Mouse (Mus musculus) neutrophil, adult 65 days (primary cell): ENCODE measurements around the gene Dlgap1. TPM values are rescaled to one million over a fixed set of nuclear protein-coding genes. Genes with fewer than 3 reads are reported as not detected.

ENCODE experiments used
- total RNA-seq: library from RNA; stranded (reverse); gene quantifications from 2 replicates; pipeline ENCODE4 v1.2.4, GENCODE M21; 2023

Gene Dlgap1
- total RNA-seq = 0.20 TPM in 1 of 2 replicates, not detected in the other

GRCm38 (mm10) chr17:69969021-69969815 is at the start of gene Dlgap1:
TSS of gene Dlgap1 (plus strand) at chr17:69969073.

GRCm38 (mm10) chr17:70853436-70853905 is 884.6 kb downstream of the Dlgap1 start, which contains the start of gene Tgif1:
TSS of gene Tgif1 (minus strand) at chr17:70853546.

